Mouse (Mus musculus) 3T3-L1 (cell line): ENCODE results near the gene Ankrd13d.
"Not testable (repeated sequence)": the region's sequence is repeated elsewhere in the genome, so short reads cannot be mapped to it uniquely, and the experiment has no call there.

Experiments
- DNase-seq: peaks from one replicate; pipeline ENCODE4 v3.0.0-alpha.2; 2015; ENCODE audit warnings: low read depth, low spot score

Gene Ankrd13d

DNA sequence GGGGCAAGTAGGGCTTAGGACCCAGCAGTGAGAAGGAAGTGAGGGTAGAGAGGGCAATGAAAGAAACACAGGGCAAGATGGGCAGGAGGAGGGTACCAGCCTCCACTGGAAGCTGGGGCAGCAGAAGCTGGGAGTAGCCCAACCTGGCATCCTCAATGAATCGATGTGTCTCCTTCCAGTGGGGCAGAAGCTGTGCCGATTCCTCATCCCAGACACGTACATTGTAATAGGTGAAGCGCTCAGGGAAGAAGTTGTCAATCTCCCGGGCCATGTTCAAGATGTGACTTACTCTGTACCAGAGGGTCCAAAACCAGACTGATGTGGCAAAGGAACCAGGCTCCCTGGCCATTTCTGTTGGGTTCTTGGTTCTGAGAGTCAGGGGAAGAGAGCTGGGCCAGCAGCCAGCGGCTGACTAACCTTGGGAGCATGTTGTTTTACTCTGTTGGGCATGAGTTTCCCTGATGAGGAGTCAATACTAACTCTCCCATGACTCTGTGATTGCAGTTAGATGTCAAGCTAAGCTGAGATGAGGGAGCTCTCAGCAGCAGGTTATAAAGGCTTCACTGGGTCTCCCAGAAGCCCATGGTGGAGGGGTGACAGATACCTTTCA lies 18.7 kb downstream of the Ankrd13d start:
- peak; percentile 89 for DNase-seq

DNA sequence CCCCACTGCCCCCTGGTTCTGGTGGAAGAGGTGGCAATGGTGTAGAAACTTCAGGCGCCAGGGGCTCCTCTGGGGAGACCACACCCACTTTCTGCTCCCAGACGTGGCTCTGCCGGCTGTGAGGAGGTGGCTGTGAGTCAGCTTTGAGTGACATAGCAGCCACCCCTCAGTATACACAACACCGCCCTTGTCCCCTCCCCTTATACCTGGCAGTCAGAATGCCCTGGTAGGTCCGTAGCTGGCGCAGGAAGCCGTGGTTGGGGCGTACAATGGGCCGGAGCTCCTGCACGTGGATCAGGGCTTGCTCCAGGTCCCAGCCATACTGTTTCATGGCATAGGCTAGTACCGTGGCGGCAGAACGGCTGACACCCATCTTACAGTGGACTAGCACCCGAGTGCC lies 19.2 kb downstream of the Ankrd13d start:
- DNase-seq: no peak

DNA sequence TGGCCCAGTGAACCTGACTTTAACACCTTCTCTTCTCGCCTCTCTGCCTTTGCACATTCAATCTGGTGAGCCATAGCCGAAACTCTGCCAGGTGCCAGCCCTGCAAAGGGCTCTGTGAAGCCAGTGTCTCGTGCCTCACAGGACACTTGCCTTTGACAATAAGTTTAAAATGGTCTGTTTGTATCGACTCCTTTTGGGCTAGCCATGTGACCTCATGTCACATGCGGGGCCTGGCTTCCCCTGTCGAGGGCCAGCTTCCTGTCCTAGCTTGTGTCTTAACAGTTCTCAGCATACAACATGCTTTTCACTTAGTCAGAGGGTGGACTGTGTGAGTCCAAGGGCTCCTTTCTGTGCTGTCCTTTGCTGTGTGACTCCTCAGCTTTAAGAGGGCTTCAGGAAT lies 20.2 kb downstream of the Ankrd13d start:
- no peak for DNase-seq

DNA sequence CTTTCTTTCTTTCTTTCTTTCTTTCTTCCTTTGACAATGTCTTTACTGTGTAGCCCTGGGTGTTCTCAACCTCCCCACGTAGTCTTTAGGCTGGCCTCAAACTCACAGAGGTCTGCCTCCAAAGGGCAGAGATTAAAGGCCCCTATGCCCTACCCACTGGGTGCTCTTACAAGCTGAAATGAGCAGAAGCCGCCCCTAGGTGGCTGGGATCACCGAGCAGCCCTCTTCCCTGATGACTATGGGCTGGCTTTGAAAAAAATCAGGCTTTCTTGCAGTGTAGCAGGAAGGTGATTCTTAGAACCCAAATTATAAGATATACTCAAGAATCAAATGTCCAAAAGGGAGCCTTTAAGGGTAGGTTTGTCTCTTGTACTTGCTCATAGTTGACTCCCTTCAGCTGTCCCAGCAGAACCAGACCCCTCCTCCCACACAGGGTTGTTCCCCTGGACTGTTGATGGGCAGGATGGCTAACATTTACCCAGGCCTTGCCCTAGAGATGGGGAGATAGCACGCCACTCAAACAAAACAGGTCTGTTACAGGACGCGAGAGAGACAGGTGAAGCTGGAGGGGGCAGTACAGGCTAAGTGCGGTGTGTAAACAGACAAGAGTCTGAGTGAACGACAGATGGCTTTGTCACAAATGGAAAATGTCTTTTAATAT lies 21.8 kb downstream of the Ankrd13d start:
- DNase-seq: peak; percentile 56

DNA sequence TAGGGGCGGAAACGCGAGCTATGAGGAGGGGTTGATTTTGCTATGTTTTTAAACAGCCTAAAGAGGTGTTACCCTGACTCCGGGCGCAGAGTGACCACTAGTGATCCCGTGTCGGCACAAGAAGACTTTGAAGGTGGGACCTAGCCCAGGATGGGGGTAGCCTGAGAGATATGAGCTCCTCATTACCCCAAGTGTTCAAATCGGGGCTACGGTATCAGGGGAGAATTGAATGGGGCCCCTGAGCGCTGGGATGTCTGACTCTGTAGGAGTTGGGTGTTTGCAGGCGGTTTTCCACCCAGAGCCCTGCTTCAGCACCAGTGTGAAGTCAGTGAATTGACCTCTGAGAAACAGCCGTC lies 25.1 kb downstream of the Ankrd13d start:
- DNase-seq: no peak

DNA sequence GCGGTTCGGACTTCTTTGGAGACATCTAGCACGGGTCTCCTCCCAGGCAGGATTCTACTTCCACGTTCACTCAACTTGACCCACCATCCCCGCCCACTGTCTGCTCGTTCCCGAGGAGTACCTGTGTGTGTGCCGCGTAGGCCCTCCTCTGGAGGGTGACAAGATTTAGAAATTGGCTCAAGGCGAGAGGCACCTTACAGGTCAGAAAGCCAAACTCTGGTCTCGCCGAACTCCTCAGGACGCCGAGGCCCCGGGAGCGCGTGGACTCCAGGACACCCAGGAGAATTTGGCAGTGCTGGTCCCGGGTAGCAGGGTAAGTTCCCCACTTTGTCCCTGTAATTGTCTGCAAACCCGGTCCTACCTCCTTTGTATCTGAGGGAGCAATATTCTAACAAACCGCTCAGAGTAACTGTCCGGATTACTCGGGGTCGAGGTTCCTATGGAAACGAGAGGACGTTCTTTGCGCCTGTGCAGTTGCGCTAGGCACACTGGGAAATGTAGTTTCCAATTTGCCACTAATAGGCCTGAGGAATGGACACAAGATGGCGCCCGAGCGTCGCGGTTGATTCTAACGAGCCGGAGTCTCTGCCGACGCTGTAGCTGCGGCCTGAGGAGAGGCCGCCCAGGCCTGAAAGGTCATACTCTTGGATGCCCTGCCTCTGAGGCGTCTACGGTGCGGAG lies 25.6 kb downstream of the Ankrd13d start:
- peak; percentile 99 for DNase-seq

DNA sequence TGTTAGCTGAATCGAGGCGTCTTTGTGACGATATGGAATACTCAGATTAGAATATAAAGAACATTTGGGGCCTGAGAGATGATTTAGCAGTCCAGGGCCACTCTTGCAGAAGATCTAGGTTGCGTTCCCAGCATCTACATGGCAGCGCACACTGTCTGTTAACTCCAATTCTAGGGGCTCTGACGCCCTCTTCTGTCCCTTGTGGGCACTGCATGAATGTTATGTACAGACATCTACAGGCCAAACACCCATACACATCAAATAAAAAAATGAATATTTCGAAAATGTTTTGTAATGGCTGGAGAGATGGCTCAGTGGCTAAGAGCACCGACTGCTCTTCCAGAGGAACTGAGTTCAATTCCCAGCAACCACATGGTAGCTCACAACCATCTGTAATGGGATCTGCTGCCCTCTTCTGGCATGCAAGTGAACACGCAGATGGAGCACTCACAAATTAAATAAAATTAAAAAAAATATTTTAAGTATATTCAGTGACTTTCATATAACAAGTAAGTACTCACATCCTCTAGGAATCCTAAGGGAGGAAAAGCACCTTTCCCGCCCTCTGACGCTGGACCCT lies 27.3 kb downstream of the Ankrd13d start:
- DNase-seq: no peak

DNA sequence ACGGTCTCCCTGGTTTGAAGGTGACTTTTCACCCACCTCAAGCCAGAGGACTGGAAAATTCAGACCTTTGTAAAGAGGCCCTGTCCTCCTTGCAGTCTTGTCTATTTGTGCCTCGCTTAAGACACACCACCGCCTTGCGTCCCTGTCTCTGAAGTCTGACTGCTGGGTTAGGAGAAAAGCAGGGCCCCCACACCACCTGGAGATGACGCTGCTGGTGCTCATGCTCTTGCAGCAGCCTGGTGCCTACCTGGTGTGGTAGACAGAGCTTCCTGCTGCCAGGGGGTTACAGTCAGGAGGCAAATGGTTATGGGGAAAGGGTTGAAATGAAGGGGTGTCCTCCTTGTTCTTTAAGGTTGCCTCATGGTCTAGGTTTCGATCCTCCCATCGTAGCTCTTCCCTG lies 28.7 kb downstream of the Ankrd13d start:
- DNase-seq: no peak

DNA sequence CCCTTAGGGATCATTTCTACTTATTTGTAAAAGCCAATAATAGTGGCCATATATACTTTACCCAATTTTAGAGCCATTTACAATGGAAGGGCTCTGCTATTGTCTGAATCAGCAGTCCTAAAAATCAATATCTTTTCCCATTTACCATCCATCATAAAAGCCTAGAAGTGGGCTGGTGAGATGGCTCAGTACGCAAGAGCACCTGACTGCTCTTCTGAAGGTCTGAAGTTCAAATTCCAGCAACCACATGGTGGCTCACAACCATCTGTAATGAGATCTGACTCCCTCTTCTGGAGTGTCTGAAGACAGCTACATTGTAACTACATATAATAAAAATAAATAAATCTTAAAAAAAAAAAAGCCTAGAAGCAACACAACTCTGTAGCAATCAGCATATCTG lies 34.3 kb downstream of the Ankrd13d start:
- not testable (repeated sequence) for DNase-seq

DNA sequence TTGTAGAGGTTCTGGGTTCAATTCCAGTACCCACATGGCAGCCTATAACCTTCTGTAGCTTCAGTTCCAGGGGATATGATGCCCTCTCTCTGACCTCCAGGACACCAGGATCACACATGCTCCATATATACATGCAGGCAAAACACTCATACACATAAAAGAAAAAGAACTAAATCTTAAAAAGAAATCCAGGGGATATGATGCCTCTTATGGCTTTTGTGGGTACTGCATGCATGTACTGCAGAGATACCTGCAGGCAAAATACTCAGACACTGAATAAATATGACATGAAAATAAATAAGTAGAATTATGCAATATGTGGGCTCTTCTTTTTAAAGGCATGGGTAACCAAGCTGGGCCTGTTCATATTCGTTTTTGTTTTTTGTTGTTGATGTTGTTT lies 35.9 kb downstream of the Ankrd13d start:
- peak; percentile 63 for DNase-seq

DNA sequence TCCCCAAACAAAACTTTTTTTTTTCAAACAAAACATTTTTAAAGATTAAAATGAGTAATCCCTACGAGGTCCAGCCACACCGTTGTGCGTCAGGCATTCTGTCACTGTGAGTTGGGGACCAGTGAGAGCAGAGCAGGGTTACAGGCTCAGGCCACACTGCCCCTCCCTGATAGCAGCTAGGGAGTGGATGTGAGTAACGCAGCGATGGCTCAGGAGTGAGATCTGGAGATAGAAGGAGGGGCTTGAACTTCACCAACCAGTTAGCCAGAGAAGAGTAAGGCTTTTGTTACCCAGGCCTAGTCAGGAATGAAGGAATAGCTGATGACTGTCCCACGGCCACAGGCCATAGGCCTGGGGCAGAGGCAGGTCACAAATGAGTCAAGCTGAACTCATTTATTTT lies 38.2 kb downstream of the Ankrd13d start:
- DNase-seq: peak; percentile 84

DNA sequence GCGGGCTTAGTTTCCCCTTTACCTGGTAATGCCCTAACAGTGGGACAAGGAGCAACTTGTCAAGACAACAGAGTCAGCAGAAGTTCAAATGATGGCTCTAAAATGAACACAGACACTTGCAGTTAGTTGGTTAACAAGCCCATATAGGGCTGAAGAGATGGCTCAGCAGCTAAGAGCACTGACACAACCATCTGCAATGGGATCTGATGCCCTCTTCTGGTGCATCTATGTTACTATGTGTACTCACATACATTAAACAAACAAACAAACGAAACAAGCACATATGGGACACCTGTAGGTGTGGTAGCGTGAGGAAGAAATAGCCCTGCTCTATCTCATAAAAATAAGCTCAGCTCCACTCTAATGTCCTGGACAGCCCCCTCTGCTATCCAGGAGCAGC lies 40.5 kb downstream of the Ankrd13d start:
- no peak for DNase-seq

DNA sequence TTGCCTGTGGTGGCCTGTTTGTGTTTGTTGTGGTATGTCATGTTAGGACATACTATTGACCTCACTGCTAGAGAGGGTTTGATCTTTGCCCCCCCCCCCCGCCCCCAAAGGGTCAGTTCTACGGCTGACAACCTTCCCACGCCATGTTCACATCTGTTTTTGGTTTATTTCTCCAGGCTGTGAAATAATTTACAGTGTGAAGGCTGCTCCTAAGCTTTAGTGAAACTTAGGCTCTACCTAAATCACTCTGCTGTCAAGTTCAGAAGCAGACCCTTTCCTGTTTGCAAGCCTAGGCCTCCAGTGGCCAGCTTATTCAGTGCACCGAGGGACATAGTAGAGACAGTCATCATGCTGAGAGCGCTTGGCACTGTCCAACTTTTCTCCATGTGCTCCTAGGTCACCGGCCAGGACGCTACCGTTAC lies 42.7 kb downstream of the Ankrd13d start:
- peak; percentile 56 for DNase-seq

DNA sequence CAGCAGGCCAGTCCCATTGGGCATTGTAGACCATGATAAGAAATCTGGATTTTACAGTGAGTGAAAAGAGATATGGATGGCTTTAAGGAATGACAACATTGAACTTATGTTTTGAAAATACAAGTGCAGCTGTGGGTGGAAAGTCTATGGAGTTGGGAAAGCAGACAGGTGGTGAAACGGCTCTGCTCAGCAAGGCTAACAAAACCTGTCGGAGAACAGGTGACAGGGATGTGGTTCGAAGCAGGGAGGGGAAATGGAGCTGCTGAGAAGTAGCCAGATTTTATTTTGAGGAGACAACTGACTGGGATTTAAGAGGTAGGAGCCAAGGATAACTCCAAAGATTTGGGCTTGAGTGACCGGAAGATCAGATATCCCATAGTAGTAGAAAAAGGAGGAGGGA lies 48.4 kb downstream of the Ankrd13d start:
- DNase-seq: no peak

DNA sequence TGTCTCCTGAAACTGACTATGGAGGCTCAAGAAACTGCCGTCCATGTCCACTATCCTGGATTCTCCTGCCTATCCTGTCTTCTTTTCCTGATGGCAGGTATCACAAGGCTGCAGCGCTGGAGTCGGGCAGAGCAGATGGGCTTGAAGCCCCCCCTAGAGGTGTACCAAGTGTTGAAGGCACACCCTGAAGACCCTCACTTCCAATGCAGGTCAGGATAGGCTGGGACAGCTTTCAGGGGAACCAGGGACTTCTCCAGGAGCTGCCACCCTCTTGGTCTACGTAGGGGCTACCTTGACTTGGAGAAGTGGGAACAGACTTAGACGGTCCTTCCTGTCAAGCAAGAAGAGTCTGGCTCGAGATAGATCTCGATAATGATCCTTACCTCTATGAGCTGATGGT lies 50.3 kb downstream of the Ankrd13d start:
- no peak for DNase-seq

DNA sequence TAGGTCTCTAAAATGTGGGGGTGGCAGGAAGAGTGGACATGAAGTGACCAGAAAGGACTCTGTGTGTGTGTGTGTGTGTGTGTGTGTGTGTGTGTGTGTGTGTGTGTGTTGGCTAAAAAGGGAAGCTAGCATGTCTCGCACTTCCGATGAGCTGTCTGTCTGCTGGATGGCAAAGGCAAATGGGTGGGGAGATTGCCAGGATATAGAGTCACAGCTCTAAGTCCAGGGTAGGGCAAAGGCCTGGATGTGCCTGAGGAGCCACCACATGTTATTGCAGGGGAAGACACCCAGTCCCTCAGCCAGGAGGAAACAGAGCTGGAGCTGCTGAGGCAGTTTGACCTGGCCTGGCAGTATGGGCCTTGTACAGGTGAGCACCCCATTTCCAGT lies 50.8 kb downstream of the Ankrd13d start:
- peak; percentile 81 for DNase-seq

DNA sequence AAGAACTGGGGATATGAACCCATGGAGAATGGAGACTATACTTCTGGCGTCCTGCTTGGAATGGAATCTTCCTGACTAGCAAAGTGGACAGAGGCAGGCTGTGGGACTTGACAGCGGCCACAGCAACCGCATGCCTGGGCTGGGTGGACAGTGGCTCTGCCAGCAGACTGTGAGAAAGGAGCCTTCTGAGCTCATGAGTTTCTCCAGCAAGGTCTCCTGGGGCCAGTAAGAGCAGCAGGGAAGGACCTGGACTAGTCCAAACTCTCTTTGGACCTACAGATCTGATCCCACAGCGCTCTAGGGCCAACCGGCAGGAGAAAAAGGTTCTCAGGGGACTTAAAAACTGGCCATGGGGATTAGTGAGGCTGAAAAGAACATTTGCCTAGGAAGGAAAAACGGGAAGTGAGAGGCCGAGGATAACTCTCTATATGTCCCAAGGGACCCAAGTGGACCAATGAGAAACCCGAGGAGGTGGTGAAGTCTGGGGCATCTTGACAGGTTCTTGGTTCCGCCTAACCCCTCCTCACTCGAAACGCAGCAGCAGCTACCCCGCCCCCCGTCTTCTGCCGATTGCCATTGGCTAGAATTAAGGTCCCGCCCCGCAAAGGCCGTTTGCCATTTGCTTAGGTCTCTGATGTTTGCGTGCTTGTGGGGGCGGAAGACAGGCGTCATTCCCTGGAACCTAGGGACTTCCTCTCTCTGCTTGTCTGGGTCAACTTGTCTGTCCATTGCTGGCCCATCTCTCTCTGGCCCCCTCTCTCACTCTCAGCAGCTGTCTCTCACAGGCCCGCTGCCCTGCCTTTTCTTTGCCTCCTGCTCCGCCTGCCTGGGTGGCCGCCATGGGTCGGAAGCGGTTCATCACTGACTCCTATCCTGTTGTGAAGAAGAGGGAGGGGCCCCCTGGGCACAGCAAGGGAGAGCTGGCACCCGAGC lies 51.4 kb downstream of the Ankrd13d start, which contains the start of gene Pold4:
Gene Pold4 (plus strand): TSS at position 647 of the 933 bp plus-strand sequence.
- peak; percentile 99 for DNase-seq

DNA sequence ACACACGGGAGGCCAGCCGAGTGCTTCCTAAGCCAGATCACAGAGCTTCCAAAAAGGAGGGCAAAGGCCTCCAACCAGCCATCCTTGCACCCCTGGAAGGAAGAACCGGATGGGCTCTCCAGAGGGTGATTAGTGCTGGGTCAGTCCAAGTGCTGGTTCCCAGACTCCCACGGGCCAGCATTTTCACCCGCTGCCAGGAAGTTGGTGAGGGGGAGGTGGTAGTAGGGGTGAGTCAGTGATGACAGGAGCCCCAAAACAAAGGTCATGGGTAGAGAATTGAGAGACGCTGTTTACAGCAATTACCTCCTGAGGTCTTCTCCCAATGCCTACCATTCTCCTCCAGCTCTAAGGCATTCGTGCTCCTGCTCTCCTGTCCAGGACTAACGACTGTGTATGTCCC lies 52.5 kb downstream of the Ankrd13d start:
- DNase-seq: peak; percentile 80

DNA sequence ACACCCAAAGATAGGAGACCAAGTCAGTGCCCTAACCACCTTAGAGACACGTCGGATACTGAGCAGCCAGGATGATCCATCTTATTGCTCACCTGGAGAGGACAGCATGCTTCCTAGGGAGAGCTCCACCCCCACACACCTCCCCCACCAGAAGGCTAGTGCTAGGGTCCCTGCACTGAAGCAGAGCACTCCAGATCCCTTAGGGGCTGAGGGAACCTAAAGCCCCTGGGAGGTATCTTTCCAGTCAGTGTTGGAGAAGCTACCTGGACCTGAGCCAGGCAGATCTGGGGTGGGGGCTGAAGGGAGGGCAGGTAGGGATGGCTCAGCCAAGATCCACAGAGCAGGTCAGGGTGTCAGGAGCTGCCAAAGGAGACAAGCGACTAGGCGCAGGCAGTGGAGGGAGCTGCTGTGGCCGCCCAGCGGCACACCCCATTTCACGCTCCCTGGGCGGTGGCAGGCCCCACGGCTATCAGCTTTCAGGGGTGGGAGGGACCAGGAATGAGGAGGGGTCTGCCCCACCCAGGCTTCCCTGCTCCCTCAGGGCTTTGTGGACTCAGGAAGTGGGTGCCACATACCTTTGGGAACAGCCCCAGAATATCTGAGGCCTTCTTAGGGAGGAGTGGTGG lies 53.4 kb downstream of the Ankrd13d start:
- no peak for DNase-seq

DNA sequence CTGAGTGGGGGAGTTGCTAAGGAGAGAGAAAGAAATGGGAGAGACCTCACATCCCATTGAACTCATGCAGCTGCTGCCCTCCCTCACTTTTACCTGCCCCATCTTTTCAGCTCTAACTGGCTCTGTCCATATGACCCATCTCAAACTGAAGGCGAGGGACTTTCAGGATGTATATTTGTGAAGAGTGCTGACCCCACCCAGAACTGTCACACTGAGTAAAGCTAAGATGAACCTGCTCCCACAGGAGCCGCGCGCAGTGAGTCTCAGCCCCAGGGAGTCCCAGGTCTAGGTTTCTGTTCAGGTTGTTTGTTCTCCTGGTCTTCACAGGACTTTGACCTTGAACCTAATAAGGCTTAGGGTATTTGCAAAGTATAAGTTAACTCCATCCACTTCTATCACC lies 54.0 kb downstream of the Ankrd13d start:
- DNase-seq: no peak
